ENCODE assay signal across 9 mouse cellular contexts in genomic region chr11:119928023-119928681, GRCm38 (mm10). TPM values are rescaled to one million over a fixed set of nuclear protein-coding genes. Genes with fewer than 3 reads are reported as not detected.
DNase-seq lines count a peak whose midpoint lies in the region; ATAC-seq and TF ChIP-seq lines count a peak whose summit lies in the region.
"Had no signal": no experiment of that assay in that cellular context is flagged by ENCODE, and none has a peak within 500 bp of the region (broad histone marks: within the 10 kb centered on the region; RNA-seq: fewer than 3 reads in every experiment).

No protein-coding gene starts in this region.

- intact Hi-C loops in left cerebral cortex, postnatal 25 days (cut with DNase I), result no loop called here
- intact Hi-C loops in left cerebral cortex, postnatal 4 days (cut with DNase I), result no loop called here

- H3K9ac ChIP-seq in intestine, postnatal 0 days (ENCODE audit: low read depth, low read length), result no peak overlapping the region
- no peak overlapping the region for H3K9ac ChIP-seq in midbrain, embryonic 15.5 days
- H3K9ac ChIP-seq: embryonic facial prominence, embryonic 12.5 days had no signal

- H3K27me3 ChIP-seq in intestine, postnatal 0 days (replicated peaks; ENCODE audit: control insufficient read depth, insufficient read depth, low read length), result no peaks in the 10 kb centered on the region
- no peaks in the 10 kb centered on the region for H3K27me3 ChIP-seq in midbrain, embryonic 15.5 days (replicated peaks)
- H3K27me3 ChIP-seq: embryonic facial prominence, embryonic 12.5 days had no signal

- H3K36me3 ChIP-seq in intestine, postnatal 0 days (ENCODE audit: control insufficient read depth, insufficient read depth), result no peaks in the 10 kb centered on the region
- H3K36me3 ChIP-seq in midbrain, embryonic 15.5 days (replicated peaks), result no peaks in the 10 kb centered on the region
- H3K36me3 ChIP-seq: embryonic facial prominence, embryonic 12.5 days had no signal

- H3K27ac ChIP-seq in intestine, postnatal 0 days (ENCODE audit: low read depth, low read length), result no peak overlapping the region
- H3K27ac ChIP-seq in midbrain, embryonic 15.5 days, result no peak overlapping the region
- H3K27ac ChIP-seq: embryonic facial prominence, embryonic 12.5 days had no signal

- H3K4me2 ChIP-seq in intestine, postnatal 0 days (replicated peaks; ENCODE audit: low read depth), result peak overlapping the region; percentile 45
- H3K4me2 ChIP-seq in midbrain, embryonic 15.5 days, result no peak overlapping the region
- H3K4me2 ChIP-seq: embryonic facial prominence, embryonic 12.5 days had no signal

- peak; percentile 72 for ATAC-seq in common myeloid progenitor, adult 5-6 weeks (replicated peaks; ENCODE audit: low read depth, poor library complexity, severe bottlenecking)
- ATAC-seq in intestine, postnatal 0 days, result no peak
- ATAC-seq in megakaryocyte, adult 5-6 weeks (ENCODE audit: poor library complexity, severe bottlenecking), result peak; percentile 65
- no peak for ATAC-seq in midbrain, embryonic 15.5 days (replicated peaks)

- DNase-seq in left cerebral cortex, postnatal 25 days (ENCODE audit: low spot score in 2 of 2), result peak; percentile 54 to 78
- no peak for DNase-seq in left cerebral cortex, postnatal 4 days
- DNase-seq in thymus, postnatal 0 days (ENCODE audit: low spot score), result peak; percentile 85
- DNase-seq in cerebellum, adult 8-10 months, result no peak

- no peaks in the 10 kb centered on the region for H3K4me1 ChIP-seq in intestine, postnatal 0 days (replicated peaks; ENCODE audit: control insufficient read depth, insufficient read depth, low read length)
- no peaks in the 10 kb centered on the region for H3K4me1 ChIP-seq in midbrain, embryonic 15.5 days

- WGBS in intestine, postnatal 0 days, result 44% methylated on average over 16 of the region's 16 CpGs
- WGBS in midbrain, embryonic 15.5 days, result 76% methylated on average over 16 of the region's 16 CpGs

- no peaks in the 10 kb centered on the region for H3K9me3 ChIP-seq in intestine, postnatal 0 days (ENCODE audit: control insufficient read depth)
- no peaks in the 10 kb centered on the region for H3K9me3 ChIP-seq in midbrain, embryonic 15.5 days

- TF ChIP-seq CTCF in intestine, postnatal 0 days (IDR thresholded peaks at IDR 0.05; ENCODE audit: low read depth), result no peak

- H3K4me3 ChIP-seq in intestine, postnatal 0 days (ENCODE audit: low read depth, low read length), result no peak overlapping the region
- H3K4me3 ChIP-seq in midbrain, embryonic 15.5 days, result no peak overlapping the region
- H3K4me3 ChIP-seq: embryonic facial prominence, embryonic 12.5 days had no signal

RNA-seq across cellular contexts. Expression of gene Baiap2, which starts 14.4 kb away (rescaled TPM):
- 100 to 1,000 TPM; 259 to 273 TPM for total RNA-seq in left cerebral cortex, postnatal 25 days (2021)
- 10 to 100 TPM; 71.7 to 72.2 TPM for total RNA-seq in left cerebral cortex, postnatal 4 days (2021)
- total RNA-seq in common myeloid progenitor, adult 5-6 weeks (2017), result 6.0 and 6.3 TPM in 2 replicates
- 4.2 and 4.3 TPM in 2 replicates for polyA plus RNA-seq in intestine, postnatal 0 days (2015; fragmentation: Nextera tagmentation; extraction: Ambion mirVana)
- total RNA-seq in megakaryocyte, adult 5-6 weeks (2015), result 6.2 TPM in 2 replicates
- total RNA-seq in megakaryocyte, adult 5-6 weeks (2017), result 6.2 and 6.9 TPM in 2 replicates
- 25.1 and 26.3 TPM in 2 replicates for polyA plus RNA-seq in thymus, postnatal 0 days (2015; fragmentation: Nextera tagmentation; extraction: Ambion mirVana)
- polyA plus RNA-seq in midbrain, embryonic 15.5 days (2015; fragmentation: Nextera tagmentation; extraction: Ambion mirVana), result 15.5 and 16.3 TPM in 2 replicates

RNA-seq across cellular contexts. Expression of gene Chmp6, which starts 14.9 kb away (rescaled TPM):
- total RNA-seq in left cerebral cortex, postnatal 25 days (2021), result 10 to 100 TPM; 44.8 to 47.8 TPM
- 10 to 100 TPM; 43.2 to 48.2 TPM for total RNA-seq in left cerebral cortex, postnatal 4 days (2021)
- total RNA-seq in common myeloid progenitor, adult 5-6 weeks (2017), result 26.9 and 37.8 TPM in 2 replicates
- polyA plus RNA-seq in intestine, postnatal 0 days (2015; fragmentation: Nextera tagmentation; extraction: Ambion mirVana), result 121 and 123 TPM in 2 replicates
- 20.7 and 21.7 TPM in 2 replicates for total RNA-seq in megakaryocyte, adult 5-6 weeks (2015)
- total RNA-seq in megakaryocyte, adult 5-6 weeks (2017), result 54.8 and 79.3 TPM in 2 replicates
- polyA plus RNA-seq in thymus, postnatal 0 days (2015; fragmentation: Nextera tagmentation; extraction: Ambion mirVana), result 81.4 and 86.0 TPM in 2 replicates
- 113 and 116 TPM in 2 replicates for polyA plus RNA-seq in midbrain, embryonic 15.5 days (2015; fragmentation: Nextera tagmentation; extraction: Ambion mirVana)

Comparison
In these comparisons a context has a peak if more than half of its experiments do, and no peak if none do; other contexts are left out.
1. DNase-seq: peak in left cerebral cortex, postnatal 25 days (2 of 2) and thymus, postnatal 0 days (single experiment); none in left cerebral cortex, postnatal 4 days (single experiment) and cerebellum, adult 8-10 months (single experiment).
2. ATAC-seq: peak in common myeloid progenitor, adult 5-6 weeks (single experiment) and megakaryocyte, adult 5-6 weeks (single experiment); none in intestine, postnatal 0 days (single experiment) and midbrain, embryonic 15.5 days (single experiment).